Mouse (Mus musculus) neural tube, embryonic 12.5 days (tissue): ENCODE results near the gene Morn1. TPM values are rescaled to one million over a fixed set of nuclear protein-coding genes. Genes with fewer than 3 reads are reported as not detected.
A peak's percentile ranks its signal among the peaks of the same experiment; 100 is the strongest.

Source experiments
- ATAC-seq: fragments of 200-750 bp; cut with Nextera tagmentation; 2 replicates; pipeline ENCODE4 v1.8.0; 2017; ENCODE audit warnings: low read depth, mild to moderate bottlenecking, moderate TSS enrichment, moderate library complexity; ENCODE audit not compliant: low FRiP score
- H3K27ac ChIP-seq: fragments of 300-500 bp; sonication (generic); 2 replicates; pipeline ENCODE4 v1.5.1; 2016
- H3K27me3 ChIP-seq: fragments of 300-500 bp; sonication (generic); replicated peaks from 2 replicates; pipeline ENCODE4 v1.6.1; 2016; ENCODE audit warnings: mild to moderate bottlenecking
- H3K36me3 ChIP-seq: fragments of 300-500 bp; sonication (generic); 2 replicates; pipeline ENCODE4 v1.6.1; 2016; ENCODE audit warnings: mild to moderate bottlenecking
- H3K4me1 ChIP-seq: fragments of 300-500 bp; sonication (generic); 2 replicates; pipeline ENCODE4 v1.6.1; 2016
- H3K4me2 ChIP-seq: fragments of 300-500 bp; sonication (generic); replicated peaks from 2 replicates; pipeline ENCODE4 v1.6.1; 2016; ENCODE audit warnings: mild to moderate bottlenecking
- H3K4me3 ChIP-seq: fragments of 300-500 bp; sonication (generic); 2 replicates; pipeline ENCODE4 v1.5.1; 2016
- H3K9ac ChIP-seq: fragments of 300-500 bp; sonication (generic); 2 replicates; pipeline ENCODE4 v1.6.1; 2016; ENCODE audit warnings: mild to moderate bottlenecking
- H3K9me3 ChIP-seq: fragments of 300-500 bp; sonication (generic); 2 replicates; pipeline ENCODE4 v1.6.1; 2016; ENCODE audit warnings: mild to moderate bottlenecking
- WGBS: fragments of 180-500 bp; shearing (Covaris S2); methylation state at CpG from one replicate; pipeline ENCODE4 v1.1.7; 2016; 5-methylcytosine and 5-hydroxymethylcytosine counted together
- polyA plus RNA-seq: library from polyadenylated mRNA; unstranded; fragments of >200 nt; fragmentation: Nextera tagmentation; extraction: Ambion mirVana; gene quantifications from 2 replicates; pipeline ENCODE4 v1.2.1, GENCODE M21; 2016

The Morn1 gene
- polyA plus RNA-seq, 1 experiment from 2014 or later = 6.0 TPM

DNA sequence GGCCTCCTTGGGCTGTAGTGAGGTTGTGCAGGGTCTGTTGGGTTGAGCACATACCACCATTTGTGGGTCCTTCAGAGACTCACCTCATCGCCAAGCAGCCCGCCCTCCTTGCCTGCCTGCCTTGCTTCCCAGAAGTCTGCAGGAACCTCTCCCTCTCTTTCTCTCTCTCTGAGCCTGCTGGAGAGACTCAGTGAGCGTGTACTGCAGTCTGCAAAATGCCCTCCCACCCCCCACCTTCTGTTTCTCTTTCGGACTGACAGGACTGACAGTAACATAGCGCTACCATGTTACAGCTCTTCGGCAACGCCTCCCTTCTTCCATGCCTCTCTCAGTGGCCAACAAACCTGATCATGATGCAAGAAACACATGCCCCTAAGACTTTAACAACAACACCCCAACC is 103.9 kb downstream of the Morn1 start:
- WGBS = 16% methylated on average over 7 of the region's 7 CpGs
- H3K4me2 ChIP-seq = peak overlapping the region; percentile 38
- no peak overlapping the region for H3K4me3 ChIP-seq

More for the DNA sequence above, 103.9 kb downstream of the Morn1 start:
- peak overlapping the region; percentile 22; the same call in 1 of the 2 replicates for H3K9ac ChIP-seq
- H3K27ac ChIP-seq = 0 out of 2 replicates have a peak overlapping the region, but pooled peaks have one; percentile 62
- H3K9me3 ChIP-seq = no peaks in the 10 kb centered on the region
- H3K36me3 ChIP-seq = no peaks in the 10 kb centered on the region
- H3K4me1 ChIP-seq = peaks cover 69% of the 10 kb centered on the region
- no peak for ATAC-seq
- no peaks in the 10 kb centered on the region for H3K27me3 ChIP-seq

Other genes with a start within 250 kb of the Morn1 start
- 0.28 and 0.38 TPM in 2 replicates for gene Ttc34, start 249.1 kb upstream of the Morn1 start, polyA plus RNA-seq
- gene Mmel1, start 217.0 kb upstream of the Morn1 start, polyA plus RNA-seq = 0.23 and 0.26 TPM in 2 replicates
- 36.1 and 40.4 TPM in 2 replicates for gene Fam213b, start 187.4 kb upstream of the Morn1 start, polyA plus RNA-seq
- gene Tnfrsf14, start 158.0 kb upstream of the Morn1 start, polyA plus RNA-seq = 0.34 and 1.2 TPM in 2 replicates
- 396 and 412 TPM in 2 replicates for gene Hes5, start 125.7 kb upstream of the Morn1 start, polyA plus RNA-seq
- 41.2 and 46.3 TPM in 2 replicates for gene Pank4, start 122.5 kb upstream of the Morn1 start, polyA plus RNA-seq
- 4.1 TPM in 2 replicates for gene Plch2, start 29.8 kb upstream of the Morn1 start, polyA plus RNA-seq
- gene Pex10, start 19.6 kb upstream of the Morn1 start, polyA plus RNA-seq = 16.6 and 17.3 TPM in 2 replicates
- 135 and 137 TPM in 2 replicates for gene Rer1, start 195 bp upstream of the Morn1 start, polyA plus RNA-seq
- gene Ski, start 136.0 kb downstream of the Morn1 start, polyA plus RNA-seq = 12.3 and 13.2 TPM in 2 replicates
- 87.5 and 89.3 TPM in 2 replicates for gene Faap20, start 163.2 kb downstream of the Morn1 start, polyA plus RNA-seq